Mouse (Mus musculus) hindbrain, embryonic 16.5 days (tissue): ENCODE data around the gene Ermp1. TPM values are rescaled to one million over a fixed set of nuclear protein-coding genes. Genes with fewer than 3 reads are reported as not detected.

Experiments
- ATAC-seq: fragments of 200-750 bp; cut with Nextera tagmentation; 2 replicates; pipeline ENCODE4 v1.8.0; 2017; ENCODE audit warnings: moderate TSS enrichment, moderate library complexity
- H3K27ac ChIP-seq: fragments of 300-500 bp; sonication (generic); 2 replicates; pipeline ENCODE4 v1.5.1; 2014; ENCODE audit warnings: low read depth, mild to moderate bottlenecking, control low read depth, low read length, moderate library complexity
- H3K27me3 ChIP-seq: fragments of 300-500 bp; sonication (generic); replicated peaks from 2 replicates; pipeline ENCODE4 v1.6.1; 2014; ENCODE audit warnings: low read length; ENCODE audit not compliant: control insufficient read depth, insufficient read depth
- H3K36me3 ChIP-seq: fragments of 300-500 bp; sonication (generic); 2 replicates; pipeline ENCODE4 v1.6.1; 2014; ENCODE audit warnings: mild to moderate bottlenecking, low read length, moderate library complexity, mixed read lengths; ENCODE audit not compliant: control insufficient read depth, insufficient read depth
- H3K4me1 ChIP-seq: fragments of 300-500 bp; sonication (generic); 2 replicates; pipeline ENCODE4 v1.6.1; 2014; ENCODE audit warnings: low read depth, low read length; ENCODE audit not compliant: control insufficient read depth, insufficient read depth
- H3K4me2 ChIP-seq: fragments of 300-500 bp; sonication (generic); 2 replicates; pipeline ENCODE4 v1.6.1; 2014; ENCODE audit warnings: mild to moderate bottlenecking, low read length, control low read depth, moderate library complexity
- H3K4me3 ChIP-seq: fragments of 300-500 bp; sonication (generic); 2 replicates; pipeline ENCODE4 v1.5.1; 2014; ENCODE audit warnings: mild to moderate bottlenecking, low read length, control low read depth, moderate library complexity
- H3K9ac ChIP-seq: fragments of 300-500 bp; sonication (generic); 2 replicates; pipeline ENCODE4 v1.6.1; 2014; ENCODE audit warnings: low read depth, mild to moderate bottlenecking, control low read depth, low read length, moderate library complexity
- H3K9me3 ChIP-seq: fragments of 300-500 bp; sonication (generic); 2 replicates; pipeline ENCODE4 v1.6.1; 2014; ENCODE audit warnings: mild to moderate bottlenecking, low read length, moderate library complexity; ENCODE audit not compliant: control insufficient read depth
- WGBS: fragments of 180-500 bp; shearing (Covaris S2); extraction: QIAGEN DNeasy Blood & Tissue Kit; methylation state at CpG from one replicate; pipeline ENCODE4 v1.1.7; 2014; 5-methylcytosine and 5-hydroxymethylcytosine counted together
- polyA plus RNA-seq: library from polyadenylated mRNA; unstranded; fragments of >200 nt; fragmentation: Nextera tagmentation; extraction: Ambion mirVana; gene quantifications from 2 replicates; pipeline ENCODE4 v1.2.1, GENCODE M21; 2015

The Ermp1 gene
- polyA plus RNA-seq, 1 experiment from 2014 or later, result 10.1 TPM

- Histone ChIP-seq H3K27ac (no peak overlapping the region), H3K4me1 (no peaks in the 10 kb centered on the region), H3K4me3 (no peak overlapping the region), H3K9me3 (no peaks in the 10 kb centered on the region), H3K9ac (no peak overlapping the region), H3K27me3 (no peaks in the 10 kb centered on the region), H3K36me3 (peaks cover 5% of the 10 kb centered on the region; the same call in 1 of the 2 replicates), H3K4me2 (no peak overlapping the region; the same call in 1 of the 2 replicates)
- 61% methylated on average over 8 of the region's 9 CpGs for WGBS
- no peak for ATAC-seq
These were observed 7.2 kb downstream of the Ermp1 start for GRCm38 (mm10) chr19:29641055-29641454.

DNA sequence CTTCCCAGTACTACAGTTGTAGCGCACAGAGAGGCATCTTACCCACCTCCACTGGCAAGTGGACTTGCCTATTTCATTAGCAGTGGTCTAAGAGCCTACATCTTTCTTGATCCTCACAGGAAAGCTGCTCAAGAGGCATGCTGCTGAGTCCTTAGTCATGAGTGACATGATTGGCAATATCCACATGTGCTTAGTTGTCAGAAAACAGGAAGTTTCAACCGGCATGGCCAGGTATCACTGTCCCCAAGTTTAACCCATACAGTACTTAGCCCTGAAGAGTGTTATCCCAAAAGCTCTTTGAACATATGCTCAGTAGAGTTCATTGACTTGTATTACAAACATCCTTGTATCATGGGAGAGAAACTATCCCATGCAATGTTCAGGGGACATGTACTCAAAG is 36.1 kb downstream of the Ermp1 start:
- Histone ChIP-seq H3K9me3 (no peaks in the 10 kb centered on the region), H3K27ac (no peak overlapping the region), H3K36me3 (peaks cover 12% of the 10 kb centered on the region; the same call in 1 of the 2 replicates), H3K27me3 (no peaks in the 10 kb centered on the region), H3K4me1 (no peaks in the 10 kb centered on the region), H3K4me2 (no peak overlapping the region), H3K4me3 (no peak overlapping the region), H3K9ac (no peak overlapping the region)
- no peak for ATAC-seq
- 88% methylated on average over 2 of the region's 2 CpGs for WGBS

DNA sequence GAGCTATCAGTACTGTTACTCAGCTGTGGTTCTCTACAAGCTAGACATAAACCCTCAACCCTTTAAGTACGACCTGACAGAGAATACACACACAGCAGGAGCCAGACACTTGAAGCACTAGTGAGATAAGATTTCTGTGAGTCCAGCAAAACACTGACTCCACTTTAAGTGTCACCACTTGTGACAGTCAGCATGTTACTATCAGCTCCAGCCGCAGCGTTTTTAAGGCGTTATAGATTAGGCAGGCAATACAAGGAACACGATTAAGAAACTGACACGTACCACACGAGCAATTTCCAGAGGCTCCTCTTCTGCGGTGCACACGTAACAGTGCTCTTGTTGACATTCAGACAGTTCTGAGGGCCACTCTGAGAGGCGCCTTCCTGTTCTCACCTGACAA is 37.3 kb downstream of the Ermp1 start:
- Histone ChIP-seq H3K9ac (no peak overlapping the region), H3K4me2 (no peak overlapping the region), H3K27me3 (no peaks in the 10 kb centered on the region), H3K4me1 (no peaks in the 10 kb centered on the region), H3K4me3 (no peak overlapping the region), H3K27ac (no peak overlapping the region), H3K36me3 (peaks cover 12% of the 10 kb centered on the region; the same call in 1 of the 2 replicates), H3K9me3 (no peaks in the 10 kb centered on the region)
- ATAC-seq, result no peak
- 92% methylated on average over 10 of the region's 10 CpGs for WGBS

GRCm38 (mm10) chr19:29608212-29608611 is 40.0 kb downstream of the Ermp1 start:
- no peaks in the 10 kb centered on the region for H3K9me3 ChIP-seq
- H3K4me3 ChIP-seq, result no peak overlapping the region
- H3K9ac ChIP-seq, result no peak overlapping the region
- 82% methylated on average over 4 of the region's 4 CpGs for whole genome bisulfite sequencing
- H3K27ac ChIP-seq, result no peak overlapping the region
- no peaks in the 10 kb centered on the region for H3K27me3 ChIP-seq
- no peaks in the 10 kb centered on the region for H3K4me1 ChIP-seq
- no peak overlapping the region for H3K4me2 ChIP-seq
- peaks cover 12% of the 10 kb centered on the region for H3K36me3 ChIP-seq
- no peak for ATAC-seq

DNA sequence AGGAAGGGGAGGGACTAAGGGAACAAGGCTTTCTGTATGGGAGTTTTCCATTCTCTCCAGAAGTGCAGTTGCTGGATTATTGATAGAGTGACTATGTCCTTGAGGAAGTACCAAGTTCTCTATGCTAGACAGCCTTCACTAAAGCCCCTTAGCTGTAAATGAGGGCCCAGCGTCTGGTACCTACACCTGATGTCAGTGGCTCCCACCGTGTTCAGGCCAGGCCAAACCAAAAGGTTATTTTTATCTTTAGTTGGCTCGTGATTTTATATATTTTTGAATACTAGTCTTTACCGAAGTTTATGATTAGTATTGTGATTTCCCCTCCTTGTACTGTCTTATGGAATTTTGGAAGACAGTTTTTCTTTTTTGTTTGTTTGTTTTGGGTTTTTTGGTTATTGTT is 40.7 kb downstream of the Ermp1 start:
- H3K9ac ChIP-seq, result no peak overlapping the region
- 96% methylated on average over 4 of the region's 4 CpGs for WGBS
- H3K4me2 ChIP-seq, result no peak overlapping the region
- no peaks in the 10 kb centered on the region for H3K4me1 ChIP-seq
- no peak for ATAC-seq
- no peaks in the 10 kb centered on the region for H3K27me3 ChIP-seq
- no peak overlapping the region for H3K27ac ChIP-seq
- H3K36me3 ChIP-seq, result peaks cover 11% of the 10 kb centered on the region
- H3K9me3 ChIP-seq, result no peaks in the 10 kb centered on the region
- no peak overlapping the region for H3K4me3 ChIP-seq

GRCm38 (mm10) chr19:29604653-29605052 is 43.6 kb downstream of the Ermp1 start:
- no peaks in the 10 kb centered on the region for H3K27me3 ChIP-seq
- no peaks in the 10 kb centered on the region for H3K4me1 ChIP-seq
- WGBS, result 97% methylated on average over 3 of the region's 3 CpGs
- H3K36me3 ChIP-seq, result peaks cover 13% of the 10 kb centered on the region; the same call in 1 of the 2 replicates
- no peak for ATAC-seq
- H3K4me3 ChIP-seq, result no peak overlapping the region
- H3K27ac ChIP-seq, result no peak overlapping the region
- H3K9ac ChIP-seq, result no peak overlapping the region
- H3K9me3 ChIP-seq, result no peaks in the 10 kb centered on the region
- no peak overlapping the region for H3K4me2 ChIP-seq

DNA sequence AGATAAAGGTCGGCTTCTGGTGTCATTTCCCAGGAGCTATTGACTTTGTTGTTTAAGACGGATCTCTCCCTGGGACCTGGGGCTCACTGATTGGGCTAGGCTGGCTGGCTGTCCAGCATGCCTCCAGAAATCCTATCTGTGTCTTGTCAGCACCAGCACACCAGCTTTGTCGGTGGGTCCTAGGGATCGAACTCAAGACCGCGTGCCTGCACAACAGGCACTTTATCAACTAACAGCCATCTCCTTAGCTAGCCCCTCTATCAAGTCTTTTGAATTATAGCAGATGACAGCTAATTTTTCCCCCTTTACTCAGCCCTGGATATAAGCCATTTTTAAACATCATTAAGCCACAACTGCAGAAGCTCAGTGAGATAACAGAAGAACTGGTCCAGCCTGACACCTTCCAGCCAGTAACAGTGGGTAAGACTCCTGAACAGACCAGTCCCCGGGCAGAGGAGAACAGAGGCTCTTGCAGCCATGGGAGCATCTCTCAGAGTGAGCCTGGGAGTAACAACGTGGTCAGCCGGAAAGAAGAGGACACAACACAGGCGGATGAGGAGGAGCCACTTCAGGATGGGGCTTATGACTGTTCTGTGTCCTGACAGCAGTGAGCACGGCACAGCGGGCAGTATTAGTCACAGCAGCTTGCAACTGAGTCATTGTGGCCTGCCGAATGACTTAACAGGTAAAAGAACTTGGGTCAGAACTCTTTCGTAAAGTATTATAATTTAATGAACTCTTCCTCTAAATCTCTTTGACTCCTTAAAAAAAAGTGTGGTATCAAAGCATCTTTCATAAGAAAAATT is 44.5 kb downstream of the Ermp1 start:
- H3K36me3 ChIP-seq, result peaks cover 13% of the 10 kb centered on the region; the same call in 1 of the 2 replicates
- no peaks in the 10 kb centered on the region for H3K4me1 ChIP-seq
- H3K9me3 ChIP-seq, result no peaks in the 10 kb centered on the region
- no peak overlapping the region for H3K9ac ChIP-seq
- no peaks in the 10 kb centered on the region for H3K27me3 ChIP-seq
- H3K4me2 ChIP-seq, result no peak overlapping the region
- WGBS, result 86% methylated on average over 14 of the region's 14 CpGs
- H3K4me3 ChIP-seq, result no peak overlapping the region
- no peak for ATAC-seq
- H3K27ac ChIP-seq, result no peak overlapping the region

DNA sequence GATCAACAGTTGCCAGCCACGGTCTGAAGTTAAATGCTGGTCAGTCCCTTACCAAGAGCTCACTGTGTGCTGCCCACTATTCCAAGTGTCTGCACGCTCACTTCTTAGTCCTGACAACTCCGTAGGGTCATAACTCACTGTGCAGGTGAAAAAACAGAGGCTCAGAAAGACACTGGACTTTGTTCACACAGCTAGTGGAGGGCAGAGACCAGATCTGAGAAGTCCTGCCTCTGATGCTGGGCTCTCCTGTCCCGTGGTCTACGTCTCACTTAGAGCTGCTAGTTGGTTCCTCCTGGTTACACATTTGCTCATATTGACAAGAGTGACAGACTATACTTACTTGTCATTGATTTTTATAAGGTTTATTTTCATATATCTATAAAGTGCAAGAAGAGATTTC is 49.2 kb downstream of the Ermp1 start:
- Histone ChIP-seq H3K4me2 (no peak overlapping the region), H3K27ac (no peak overlapping the region), H3K36me3 (peaks cover 23% of the 10 kb centered on the region), H3K27me3 (no peaks in the 10 kb centered on the region), H3K4me1 (no peaks in the 10 kb centered on the region), H3K9me3 (no peaks in the 10 kb centered on the region), H3K4me3 (no peak overlapping the region), H3K9ac (no peak overlapping the region)
- WGBS, result 98% methylated on average over 5 of the region's 5 CpGs
- ATAC-seq, result no peak

- peaks cover 23% of the 10 kb centered on the region for H3K36me3 ChIP-seq
- WGBS, result 98% methylated on average over 2 of the region's 2 CpGs
- no peak overlapping the region for H3K9ac ChIP-seq
- no peaks in the 10 kb centered on the region for H3K27me3 ChIP-seq
- no peaks in the 10 kb centered on the region for H3K4me1 ChIP-seq
- H3K9me3 ChIP-seq, result no peaks in the 10 kb centered on the region
- ATAC-seq, result no peak
- no peak overlapping the region for H3K4me3 ChIP-seq
- H3K4me2 ChIP-seq, result no peak overlapping the region
- H3K27ac ChIP-seq, result no peak overlapping the region
These were observed 51.2 kb downstream of the Ermp1 start for GRCm38 (mm10) chr19:29596985-29597384.
